Mouse (Mus musculus): Measurements from ENCODE around the gene Rad51b. TPM values are rescaled to one million over a fixed set of nuclear protein-coding genes. Genes with fewer than 3 reads are reported as not detected.
A peak's percentile ranks its signal among the peaks of the same experiment; 100 is the strongest.

The Rad51b gene
- polyA plus RNA-seq, 1 experiment from 2014 or later = 8.0 TPM

DNA sequence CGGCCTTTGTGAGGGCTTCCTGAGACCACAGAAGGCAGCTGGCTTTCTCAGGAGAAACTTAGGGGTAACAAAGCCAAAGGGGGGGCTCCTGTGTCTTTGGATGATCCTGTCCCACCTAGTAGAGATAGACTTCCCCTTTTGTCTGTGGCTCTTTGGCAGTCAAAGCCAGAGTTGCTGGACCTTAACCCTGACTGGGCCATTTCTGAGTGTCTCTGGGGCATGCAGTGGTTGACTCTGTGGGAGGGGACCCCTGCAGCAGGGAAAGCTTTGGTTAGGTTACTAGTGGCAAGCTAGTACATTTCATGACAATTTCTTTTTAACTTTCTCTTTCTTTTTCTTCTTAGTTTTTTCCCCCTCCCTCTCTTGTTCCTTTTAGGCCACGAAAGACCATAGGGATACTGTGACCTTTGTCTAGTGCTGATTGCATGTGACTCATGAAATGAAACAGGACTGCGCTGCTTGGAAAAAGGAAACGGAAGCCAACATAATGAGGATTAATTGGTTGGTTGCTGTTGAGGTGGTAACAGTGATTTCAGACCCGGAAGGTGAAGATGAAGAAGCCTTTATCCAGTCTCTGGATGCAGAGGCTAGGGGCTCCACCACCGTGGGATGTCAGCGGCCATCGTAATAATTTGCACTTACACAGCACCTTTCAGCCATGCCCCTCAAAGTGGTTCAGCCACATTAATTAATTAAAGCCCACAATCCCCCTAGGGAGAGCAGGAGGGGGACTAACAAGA is 516.7 kb downstream of the Rad51b start:
- Histone ChIP-seq H3K4me3 (ENCODE audit: low read depth, low read length) (no peak overlapping the region), H3K36me3 (ENCODE audit: insufficient read depth) (no peaks in the 10 kb centered on the region), H3K4me2 (no peak overlapping the region), H3K9ac (no peak overlapping the region), H3K4me1 (ENCODE audit: insufficient read depth) (no peaks in the 10 kb centered on the region), H3K9me3 (ENCODE audit: low read depth, low read length) (no peaks in the 10 kb centered on the region), H3K27ac (ENCODE audit: low read depth) (no peak overlapping the region; the same call in 1 of the 2 replicates), H3K27me3 (ENCODE audit: insufficient read depth, low read length) (no peaks in the 10 kb centered on the region)
- WGBS = 80% methylated on average over 8 of the region's 8 CpGs
- TF ChIP-seq CTCF (IDR thresholded peaks at IDR 0.05; ENCODE audit: low read depth) = no peak
- ATAC-seq (ENCODE audit: insufficient read depth) = no peak
- no peak for DNase-seq

DNA sequence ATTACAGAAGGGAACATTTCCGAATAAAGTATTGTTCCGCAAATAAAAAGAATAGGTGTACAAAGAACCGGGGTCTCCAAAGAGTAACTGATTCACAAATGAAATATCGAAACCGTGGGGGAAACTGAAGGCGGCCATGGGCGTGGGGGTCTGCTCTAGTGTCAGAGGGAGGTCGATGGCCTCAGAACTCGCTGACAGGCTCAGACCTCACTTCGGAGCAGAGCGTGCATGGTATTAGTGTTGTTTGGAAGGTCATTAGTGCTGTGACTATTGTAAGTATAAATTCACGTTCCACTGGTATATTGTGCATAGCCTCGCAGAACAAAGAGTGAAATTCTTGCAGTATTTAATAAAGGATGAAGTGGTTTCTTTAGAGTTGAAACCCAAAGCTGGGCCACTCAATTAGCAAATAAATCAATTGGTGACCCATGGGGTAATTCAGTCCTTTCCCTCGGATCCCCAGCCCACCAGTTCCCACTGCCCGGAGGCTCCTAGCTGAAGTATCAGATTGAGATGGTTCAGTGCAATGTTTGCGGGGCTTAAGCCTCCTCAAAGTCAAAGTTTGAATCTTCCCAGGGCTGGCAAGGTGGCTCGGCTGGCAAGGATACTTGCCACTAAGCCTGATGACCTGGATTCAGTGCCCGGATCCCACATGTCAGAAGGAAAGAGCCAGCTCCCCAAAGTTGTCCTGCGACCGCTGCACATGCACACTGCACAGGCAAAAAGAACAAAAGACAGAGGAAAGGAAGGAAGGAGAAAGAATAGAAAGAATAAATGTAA is 517.4 kb downstream of the Rad51b start:
- TF ChIP-seq CTCF (IDR thresholded peaks at IDR 0.05; ENCODE audit: low read depth) = no peak
- Histone ChIP-seq H3K4me1 (ENCODE audit: insufficient read depth) (no peaks in the 10 kb centered on the region), H3K9me3 (ENCODE audit: low read depth, low read length) (no peaks in the 10 kb centered on the region), H3K4me3 (ENCODE audit: low read depth, low read length) (no peak overlapping the region), H3K36me3 (ENCODE audit: insufficient read depth) (no peaks in the 10 kb centered on the region), H3K27ac (ENCODE audit: low read depth) (peak overlapping the region; percentile 43; the same call in 1 of the 2 replicates), H3K9ac (no peak overlapping the region), H3K27me3 (ENCODE audit: insufficient read depth, low read length) (no peaks in the 10 kb centered on the region), H3K4me2 (no peak overlapping the region)
- DNase-seq = no peak
- no peak for ATAC-seq (ENCODE audit: insufficient read depth)
- WGBS = 75% methylated on average over 20 of the region's 20 CpGs

- Histone ChIP-seq H3K27me3 (ENCODE audit: insufficient read depth, low read length) (no peaks in the 10 kb centered on the region), H3K27ac (ENCODE audit: low read depth) (no peak overlapping the region; the same call in 1 of the 2 replicates), H3K9me3 (ENCODE audit: low read depth, low read length) (no peaks in the 10 kb centered on the region), H3K4me3 (ENCODE audit: low read depth, low read length) (no peak overlapping the region), H3K9ac (no peak overlapping the region), H3K36me3 (ENCODE audit: insufficient read depth) (no peaks in the 10 kb centered on the region), H3K4me1 (ENCODE audit: insufficient read depth) (0 out of 2 replicates have a peak, but pooled peaks cover 3% of the 10 kb centered on the region), H3K4me2 (no peak overlapping the region)
- 43% methylated on average over 4 of the region's 4 CpGs for WGBS
- DNase-seq (no peak), ATAC-seq (ENCODE audit: insufficient read depth) (no peak)
- TF ChIP-seq CTCF (IDR thresholded peaks at IDR 0.05; ENCODE audit: low read depth) = no peak
Observed at GRCm38 (mm10) chr12:79816241-79816640, 519.2 kb downstream of the Rad51b start.

- Histone ChIP-seq H3K27me3 (ENCODE audit: insufficient read depth, low read length) (no peaks in the 10 kb centered on the region), H3K27ac (ENCODE audit: low read depth) (peak overlapping the region; percentile 12; the same call in 1 of the 2 replicates), H3K9me3 (ENCODE audit: low read depth, low read length) (no peaks in the 10 kb centered on the region), H3K36me3 (ENCODE audit: insufficient read depth) (no peaks in the 10 kb centered on the region), H3K4me1 (ENCODE audit: insufficient read depth) (peaks cover 7% of the 10 kb centered on the region; the same call in 1 of the 2 replicates), H3K4me3 (ENCODE audit: low read depth, low read length) (no peak overlapping the region), H3K4me2 (no peak overlapping the region), H3K9ac (no peak overlapping the region)
- TF ChIP-seq CTCF (IDR thresholded peaks at IDR 0.05; ENCODE audit: low read depth) = no peak
- no peak for ATAC-seq (ENCODE audit: insufficient read depth)
- 69% methylated on average over 8 of the region's 8 CpGs for WGBS
- DNase-seq = no peak
Observed at GRCm38 (mm10) chr12:79820228-79820958, 523.3 kb downstream of the Rad51b start.

DNA sequence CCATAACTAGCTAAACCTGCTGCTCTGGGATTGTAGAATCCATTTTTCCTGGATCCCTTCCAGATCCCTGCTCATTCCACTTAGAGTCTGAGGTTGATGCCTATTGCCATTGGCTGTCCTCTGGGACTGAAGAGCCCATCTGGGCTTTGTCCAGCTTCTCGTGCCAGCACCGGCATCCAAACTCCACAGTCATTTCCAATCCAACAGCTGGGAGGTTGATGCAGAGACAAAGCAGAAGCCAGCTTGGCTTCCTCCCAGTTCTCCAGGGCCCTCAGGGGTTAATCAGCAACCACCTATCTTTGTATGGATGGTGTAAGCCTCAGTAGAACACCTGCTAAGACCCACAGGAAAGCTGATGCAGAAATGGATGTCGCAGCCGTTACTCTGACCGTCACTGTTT is 524.8 kb downstream of the Rad51b start:
- 58% methylated on average over 5 of the region's 5 CpGs for WGBS

DNA sequence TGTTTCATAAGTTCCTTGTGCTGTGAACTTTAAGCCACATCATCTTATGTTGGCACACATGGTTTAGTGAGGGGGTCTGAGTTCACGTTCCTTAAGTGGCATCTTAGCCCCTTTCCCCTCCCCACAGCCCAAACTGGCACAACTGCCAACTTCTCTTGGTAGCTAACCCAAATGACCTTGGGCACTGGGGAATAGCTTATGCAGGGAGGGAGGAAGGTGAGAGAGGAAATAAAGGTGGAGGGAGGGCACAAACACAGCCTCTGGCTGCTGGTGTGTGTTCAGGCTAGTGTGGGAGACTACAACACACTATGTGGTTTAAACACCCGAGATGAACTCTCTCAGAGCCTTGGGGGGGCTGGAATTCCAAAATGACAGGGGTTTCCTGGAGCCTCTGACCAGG is 525.3 kb downstream of the Rad51b start:
- Histone ChIP-seq H3K27me3 (ENCODE audit: insufficient read depth, low read length) (no peaks in the 10 kb centered on the region), H3K4me3 (ENCODE audit: low read depth, low read length) (no peak overlapping the region), H3K9ac (no peak overlapping the region), H3K36me3 (ENCODE audit: insufficient read depth) (no peaks in the 10 kb centered on the region), H3K9me3 (ENCODE audit: low read depth, low read length) (no peaks in the 10 kb centered on the region), H3K27ac (ENCODE audit: low read depth) (no peak overlapping the region), H3K4me1 (ENCODE audit: insufficient read depth) (peaks cover 14% of the 10 kb centered on the region), H3K4me2 (no peak overlapping the region)
- DNase-seq (no peak), ATAC-seq (ENCODE audit: insufficient read depth) (no peak)
- TF ChIP-seq CTCF (IDR thresholded peaks at IDR 0.05; ENCODE audit: low read depth) = no peak
- 61% methylated on average over 2 of the region's 2 CpGs for WGBS

More for the DNA sequence above, 524.8 kb downstream of the Rad51b start:
- H3K27ac ChIP-seq (ENCODE audit: low read depth) = no peak overlapping the region
- H3K9ac ChIP-seq = no peak overlapping the region
- no peaks in the 10 kb centered on the region for H3K36me3 ChIP-seq (ENCODE audit: insufficient read depth)
- H3K4me1 ChIP-seq (ENCODE audit: insufficient read depth) = peaks cover 11% of the 10 kb centered on the region
- TF ChIP-seq CTCF (IDR thresholded peaks at IDR 0.05; ENCODE audit: low read depth) = no peak
- H3K4me3 ChIP-seq (ENCODE audit: low read depth, low read length) = no peak overlapping the region
- H3K27me3 ChIP-seq (ENCODE audit: insufficient read depth, low read length) = no peaks in the 10 kb centered on the region
- DNase-seq (peak; percentile 68), ATAC-seq (ENCODE audit: insufficient read depth) (0 out of 2 replicates have a peak, but pooled peaks have one; percentile 15)
- H3K4me2 ChIP-seq = no peak overlapping the region
- H3K9me3 ChIP-seq (ENCODE audit: low read depth, low read length) = no peaks in the 10 kb centered on the region

Data from lung, embryonic 14.5 days (tissue).